Mouse (Mus musculus) forebrain, embryonic 14.5 days (tissue): ENCODE results near the gene Hoxb4. TPM values are rescaled to one million over a fixed set of nuclear protein-coding genes. Genes with fewer than 3 reads are reported as not detected.

Experiments used
- ATAC-seq: fragments of 200-750 bp; cut with Nextera tagmentation; 2 replicates; pipeline ENCODE4 v1.8.0; 2017; ENCODE audit warnings: mild to moderate bottlenecking, moderate library complexity
- DNase-seq: peaks from one replicate; pipeline ENCODE4 v3.0.0-alpha.2; 2015; ENCODE audit warnings: low spot score
- H3K27ac ChIP-seq: fragments of 300-500 bp; sonication (generic); 2 replicates; pipeline ENCODE4 v1.5.1; 2014; ENCODE audit warnings: low read depth, mild to moderate bottlenecking, control low read depth, low read length, moderate library complexity
- H3K27me3 ChIP-seq: fragments of 300-500 bp; sonication (generic); replicated peaks from 2 replicates; pipeline ENCODE4 v1.6.1; 2014; ENCODE audit warnings: low read length, control low read depth, mixed read lengths; ENCODE audit not compliant: control insufficient read depth, insufficient read depth
- H3K36me3 ChIP-seq: fragments of 300-500 bp; sonication (generic); 2 replicates; pipeline ENCODE4 v1.6.1; 2014; ENCODE audit warnings: low read length, control low read depth; ENCODE audit not compliant: control insufficient read depth, insufficient read depth
- H3K4me1 ChIP-seq: fragments of 300-500 bp; sonication (generic); 2 replicates; pipeline ENCODE4 v1.6.1; 2014; ENCODE audit warnings: antibody characterized with exemption, low read length, control low read depth; ENCODE audit not compliant: control insufficient read depth, insufficient read depth
- H3K4me2 ChIP-seq: fragments of 300-500 bp; sonication (generic); 2 replicates; pipeline ENCODE4 v1.6.1; 2014; ENCODE audit warnings: mild to moderate bottlenecking, control low read depth, low read length
- H3K4me3 ChIP-seq: fragments of 300-500 bp; sonication (generic); 2 replicates; pipeline ENCODE4 v1.5.1; 2014; ENCODE audit warnings: low read depth, low read length, control low read depth
- H3K9ac ChIP-seq: fragments of 300-500 bp; sonication (generic); 2 replicates; pipeline ENCODE4 v1.6.1; 2014; ENCODE audit warnings: mild to moderate bottlenecking, low read length, control low read depth, moderate library complexity
- H3K9me3 ChIP-seq: fragments of 300-500 bp; sonication (generic); replicated peaks from 2 replicates; pipeline ENCODE4 v1.6.1; 2016; ENCODE audit warnings: low read length, control low read depth, mixed read lengths; ENCODE audit not compliant: control insufficient read depth
- WGBS: fragments of 180-500 bp; shearing (Covaris S2); extraction: QIAGEN DNeasy Blood & Tissue Kit; methylation state at CpG from one replicate; pipeline ENCODE4 v1.1.7; 2014; 5-methylcytosine and 5-hydroxymethylcytosine counted together
- polyA plus RNA-seq: library from polyadenylated mRNA; unstranded; fragments of >200 nt; fragmentation: Nextera tagmentation; extraction: Ambion mirVana; gene quantifications from 2 replicates; pipeline ENCODE4 v1.2.1, GENCODE M21; 2014

Hoxb4 gene
- polyA plus RNA-seq, 1 experiment from 2014 or later = not detected

GRCm38 (mm10) chr11:96350341-96350624 lies 32.2 kb downstream of the Hoxb4 start, which contains the start of gene Hoxb2:
Gene Hoxb2, plus strand, starts transcription at chr11:96350525.
- ATAC-seq (no peak), DNase-seq (no peak)
- WGBS = 4% methylated on average over 2 of the region's 2 CpGs
- Histone ChIP-seq H3K27ac (no peak within 1 kb of the TSS), H3K4me1 (no peaks in the 10 kb centered on the region), H3K4me2 (no peak within 1 kb of the TSS), H3K27me3 (peaks cover 94% of the 10 kb centered on the region), H3K9me3 (no peaks in the 10 kb centered on the region), H3K4me3 (no peak within 1 kb of the TSS), H3K36me3 (no peaks in the 10 kb centered on the region), H3K9ac (no peak within 1 kb of the TSS)

- H3K36me3 ChIP-seq = no peaks in the 10 kb centered on the region
- H3K27me3 ChIP-seq = peaks cover 91% of the 10 kb centered on the region
- no peak overlapping the region for H3K27ac ChIP-seq
- H3K9ac ChIP-seq = no peak overlapping the region
- DNase-seq (no peak), ATAC-seq (no peak)
- no peaks in the 10 kb centered on the region for H3K4me1 ChIP-seq
- 8% methylated on average over 2 of the region's 2 CpGs for WGBS
- no peaks in the 10 kb centered on the region for H3K9me3 ChIP-seq
- H3K4me3 ChIP-seq = no peak overlapping the region
- no peak overlapping the region for H3K4me2 ChIP-seq
Observed at GRCm38 (mm10) chr11:96350791-96351190, 32.7 kb downstream of the Hoxb4 start.

GRCm38 (mm10) chr11:96351312-96351711 lies 33.2 kb downstream of the Hoxb4 start:
- H3K9me3 ChIP-seq = no peaks in the 10 kb centered on the region
- no peak overlapping the region for H3K4me2 ChIP-seq
- H3K9ac ChIP-seq = no peak overlapping the region
- H3K27ac ChIP-seq = no peak overlapping the region
- DNase-seq = no peak
- no peaks in the 10 kb centered on the region for H3K36me3 ChIP-seq
- no peak for ATAC-seq
- peaks cover 91% of the 10 kb centered on the region for H3K27me3 ChIP-seq
- under 1% methylated on average over 11 of the region's 11 CpGs for WGBS
- no peaks in the 10 kb centered on the region for H3K4me1 ChIP-seq
- no peak overlapping the region for H3K4me3 ChIP-seq

- Histone ChIP-seq H3K4me3 (no peak overlapping the region), H3K4me1 (no peaks in the 10 kb centered on the region), H3K4me2 (no peak overlapping the region), H3K36me3 (no peaks in the 10 kb centered on the region), H3K9ac (no peak overlapping the region), H3K27me3 (peaks cover 91% of the 10 kb centered on the region), H3K27ac (no peak overlapping the region), H3K9me3 (no peaks in the 10 kb centered on the region)
- DNase-seq (no peak), ATAC-seq (no peak)
- WGBS = under 1% methylated on average over 22 of the region's 22 CpGs
Observed at GRCm38 (mm10) chr11:96351831-96352230, 33.8 kb downstream of the Hoxb4 start.

- no peak overlapping the region for H3K9ac ChIP-seq
- peaks cover 94% of the 10 kb centered on the region for H3K27me3 ChIP-seq
- no peaks in the 10 kb centered on the region for H3K36me3 ChIP-seq
- H3K9me3 ChIP-seq = no peaks in the 10 kb centered on the region
- no peak overlapping the region for H3K4me3 ChIP-seq
- DNase-seq (no peak), ATAC-seq (no peak)
- no peak overlapping the region for H3K4me2 ChIP-seq
- under 1% methylated on average over 66 of the region's 75 CpGs for WGBS
- H3K4me1 ChIP-seq = no peaks in the 10 kb centered on the region
- H3K27ac ChIP-seq = no peak overlapping the region
Observed at GRCm38 (mm10) chr11:96352691-96353521, 34.8 kb downstream of the Hoxb4 start.

- Histone ChIP-seq H3K4me3 (no peak overlapping the region), H3K27ac (no peak overlapping the region), H3K4me1 (no peaks in the 10 kb centered on the region), H3K4me2 (no peak overlapping the region), H3K9me3 (no peaks in the 10 kb centered on the region), H3K27me3 (peaks cover 94% of the 10 kb centered on the region), H3K9ac (no peak overlapping the region), H3K36me3 (no peaks in the 10 kb centered on the region)
- no peak for ATAC-seq
- under 1% methylated on average over 14 of the region's 14 CpGs for WGBS
- no peak for DNase-seq
Observed at GRCm38 (mm10) chr11:96353522-96353841, 35.4 kb downstream of the Hoxb4 start.

GRCm38 (mm10) chr11:96353939-96354338 lies 35.9 kb downstream of the Hoxb4 start:
- no peaks in the 10 kb centered on the region for H3K4me1 ChIP-seq
- no peaks in the 10 kb centered on the region for H3K9me3 ChIP-seq
- 6% methylated on average over 8 of the region's 8 CpGs for WGBS
- H3K27ac ChIP-seq = no peak overlapping the region
- no peak overlapping the region for H3K4me2 ChIP-seq
- no peak for DNase-seq
- no peak overlapping the region for H3K9ac ChIP-seq
- no peaks in the 10 kb centered on the region for H3K36me3 ChIP-seq
- H3K4me3 ChIP-seq = no peak overlapping the region
- H3K27me3 ChIP-seq = peaks cover 93% of the 10 kb centered on the region
- ATAC-seq = no peak

- ATAC-seq = no peak
- Histone ChIP-seq H3K36me3 (no peaks in the 10 kb centered on the region), H3K9ac (no peak overlapping the region), H3K27ac (no peak overlapping the region), H3K4me2 (no peak overlapping the region; the same call in 1 of the 2 replicates), H3K4me3 (no peak overlapping the region), H3K27me3 (peaks cover 92% of the 10 kb centered on the region), H3K4me1 (no peaks in the 10 kb centered on the region), H3K9me3 (no peaks in the 10 kb centered on the region)
- under 1% methylated on average over 25 of the region's 25 CpGs for WGBS
- no peak for DNase-seq
Observed at GRCm38 (mm10) chr11:96354376-96354775, 36.3 kb downstream of the Hoxb4 start.

- WGBS = 4% methylated on average over 9 of the region's 9 CpGs
- ATAC-seq (no peak), DNase-seq (no peak)
- Histone ChIP-seq H3K36me3 (no peaks in the 10 kb centered on the region), H3K9me3 (no peaks in the 10 kb centered on the region), H3K27ac (no peak overlapping the region), H3K4me1 (no peaks in the 10 kb centered on the region), H3K4me3 (no peak overlapping the region), H3K9ac (no peak overlapping the region), H3K27me3 (peaks cover 92% of the 10 kb centered on the region), H3K4me2 (no peak overlapping the region; the same call in 1 of the 2 replicates)
Observed at GRCm38 (mm10) chr11:96354801-96355311, 36.8 kb downstream of the Hoxb4 start.
